Mouse (Mus musculus): Measurements from ENCODE around the gene Herpud1.

GRCm38 (mm10) chr8:94429376-94429775, 43.1 kb downstream of the Herpud1 start:
- TF ChIP-seq CTCF (IDR thresholded peaks at IDR 0.05; ENCODE audit: extremely low read depth, insufficient read depth, low read length) (no peak), POLR2A (IDR thresholded peaks at IDR 0.05; ENCODE audit: extremely low read depth, insufficient read depth, low read length) (no peak)
